Comparison of ENCODE assay signal across 8 mouse cellular contexts in the genomic region with DNA sequence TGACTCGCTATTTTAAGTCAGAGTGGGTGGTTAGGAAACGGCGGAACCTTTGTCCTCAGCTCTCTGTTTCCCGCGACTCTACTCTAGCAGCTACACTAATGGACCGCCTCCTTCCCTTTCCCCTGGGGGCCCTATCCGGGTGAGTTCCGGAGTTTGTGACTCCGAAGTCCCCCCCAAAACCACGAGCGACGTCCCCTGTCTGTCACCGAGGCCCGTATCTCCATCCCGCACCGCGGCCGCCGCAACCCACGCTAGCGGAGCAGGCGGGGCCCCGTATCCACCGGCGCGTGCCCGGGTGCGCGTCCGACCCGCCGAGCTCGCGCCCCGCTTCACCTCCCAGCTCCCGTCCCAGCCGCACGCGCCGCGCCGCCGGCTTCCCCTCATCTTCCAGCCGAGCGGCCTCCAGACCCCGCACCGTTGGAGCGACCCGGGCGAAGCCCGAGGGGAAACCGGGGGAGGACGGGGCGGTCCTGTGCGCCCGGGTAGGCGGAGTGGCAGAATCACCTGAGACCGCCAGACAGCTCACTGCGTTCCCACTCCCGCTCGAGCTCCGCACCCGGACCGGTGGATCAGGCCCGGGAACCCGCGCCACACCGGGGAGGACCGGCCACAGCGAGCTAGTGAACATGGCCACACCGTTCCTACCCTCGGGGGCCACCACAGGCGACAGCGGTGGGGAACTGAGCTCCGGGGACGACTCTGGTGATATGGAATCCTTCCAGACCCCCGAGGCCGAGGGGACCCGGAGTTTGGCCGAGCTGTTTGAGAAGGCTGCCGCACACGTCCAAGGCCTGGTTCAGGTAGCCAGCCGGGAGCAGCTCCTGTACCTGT. TPM values are rescaled to one million over a fixed set of nuclear protein-coding genes. Genes with fewer than 3 reads are reported as not detected.
DNase-seq lines count a peak whose midpoint lies in the region; ATAC-seq lines count a peak whose summit lies in the region.

Acbd6 (plus strand) TSS at position 109 of the 831 bp plus-strand sequence.

- peak within 1 kb of the TSS; percentile 65 for H3K4me3 ChIP-seq in forebrain, embryonic 11.5 days (ENCODE audit: low read depth, low read length)
- H3K4me3 ChIP-seq in heart, embryonic 16.5 days (ENCODE audit: low read length): peak within 1 kb of the TSS; percentile 79
- peak within 1 kb of the TSS; percentile 88 for H3K4me3 ChIP-seq in liver, embryonic 15.5 days (replicated peaks)
- H3K4me3 ChIP-seq in neural tube, embryonic 12.5 days: peak within 1 kb of the TSS; percentile 93

- ATAC-seq in CD4-positive, CD25-positive, alpha-beta regulatory T cell, adult 4 months: peak; percentile 86
- peak; percentile 90 for ATAC-seq in forebrain, embryonic 11.5 days (replicated peaks; ENCODE audit: low FRiP score)
- peak; percentile 85 for ATAC-seq in heart, embryonic 16.5 days (replicated peaks; ENCODE audit: extremely low read depth, insufficient read depth, low FRiP score)
- peak; percentile 82 for ATAC-seq in liver, embryonic 15.5 days (ENCODE audit: insufficient read depth)
- ATAC-seq in neural tube, embryonic 12.5 days (ENCODE audit: low FRiP score, low read depth): peak; percentile 88

- no peaks in the 10 kb centered on the region for H3K9me3 ChIP-seq in forebrain, embryonic 11.5 days (ENCODE audit: control insufficient read depth, low read length)
- no peaks in the 10 kb centered on the region for H3K9me3 ChIP-seq in heart, embryonic 16.5 days (replicated peaks; ENCODE audit: control insufficient read depth, low read length)
- H3K9me3 ChIP-seq in liver, embryonic 15.5 days (replicated peaks): no peaks in the 10 kb centered on the region
- H3K9me3 ChIP-seq in neural tube, embryonic 12.5 days: 0 out of 2 replicates have a peak, but pooled peaks cover 4% of the 10 kb centered on the region

- WGBS in forebrain, embryonic 11.5 days: under 1% methylated on average over 61 of the region's 83 CpGs
- under 1% methylated on average over 83 of the region's 83 CpGs for WGBS in heart, embryonic 16.5 days
- under 1% methylated on average over 83 of the region's 83 CpGs for WGBS in liver, embryonic 15.5 days (ENCODE audit: insufficient replicate concordance)
- under 1% methylated on average over 83 of the region's 83 CpGs for WGBS in neural tube, embryonic 12.5 days

- peak within 1 kb of the TSS; percentile 51 for H3K27ac ChIP-seq in forebrain, embryonic 11.5 days (ENCODE audit: low read depth, low read length)
- peak within 1 kb of the TSS; percentile 78 for H3K27ac ChIP-seq in heart, embryonic 16.5 days (ENCODE audit: low read length)
- peak within 1 kb of the TSS; percentile 80 for H3K27ac ChIP-seq in liver, embryonic 15.5 days (replicated peaks)
- H3K27ac ChIP-seq in neural tube, embryonic 12.5 days: peak within 1 kb of the TSS; percentile 57

- H3K4me2 ChIP-seq in forebrain, embryonic 11.5 days (ENCODE audit: low read depth, low read length, severe bottlenecking): peak within 1 kb of the TSS; percentile 49
- peak within 1 kb of the TSS; percentile 79 for H3K4me2 ChIP-seq in heart, embryonic 16.5 days (ENCODE audit: low read depth, low read length)
- peak within 1 kb of the TSS; percentile 85 for H3K4me2 ChIP-seq in liver, embryonic 15.5 days
- peak within 1 kb of the TSS; percentile 88 for H3K4me2 ChIP-seq in neural tube, embryonic 12.5 days (replicated peaks)

- H3K9ac ChIP-seq in forebrain, embryonic 11.5 days (ENCODE audit: low read length): peak within 1 kb of the TSS; percentile 85
- peak within 1 kb of the TSS; percentile 96 for H3K9ac ChIP-seq in heart, embryonic 16.5 days (ENCODE audit: low read length)
- peak within 1 kb of the TSS; percentile 85 for H3K9ac ChIP-seq in liver, embryonic 15.5 days
- H3K9ac ChIP-seq in neural tube, embryonic 12.5 days: peak within 1 kb of the TSS; percentile 90

- peak; percentile 48 for DNase-seq in c-Kit-negative CD71-positive TER-119-positive erythroid progenitor cells, embryonic 14.5 days (ENCODE audit: low read depth, low spot score)
- peak; percentile 86 for DNase-seq in forebrain, embryonic 11.5 days (ENCODE audit: low spot score)
- peak; percentile 78 to 82 for DNase-seq in kidney, postnatal 36 days
- peak; percentile 94 for DNase-seq in telencephalon, adult 2 months (ENCODE audit: low read depth, low spot score)

- H3K27me3 ChIP-seq in forebrain, embryonic 11.5 days (ENCODE audit: control insufficient read depth, insufficient read depth, low read length): no peaks in the 10 kb centered on the region
- no peaks in the 10 kb centered on the region for H3K27me3 ChIP-seq in heart, embryonic 16.5 days (ENCODE audit: control insufficient read depth, insufficient read depth, low read length)
- H3K27me3 ChIP-seq in liver, embryonic 15.5 days: no peaks in the 10 kb centered on the region
- no peaks in the 10 kb centered on the region for H3K27me3 ChIP-seq in neural tube, embryonic 12.5 days (replicated peaks)

- peaks cover 4% of the 10 kb centered on the region; the same call in 1 of the 2 replicates for H3K4me1 ChIP-seq in forebrain, embryonic 11.5 days (replicated peaks; ENCODE audit: control insufficient read depth, insufficient read depth, low read length)
- peaks cover 15% of the 10 kb centered on the region for H3K4me1 ChIP-seq in heart, embryonic 16.5 days (ENCODE audit: control insufficient read depth, insufficient read depth, low read length)
- H3K4me1 ChIP-seq in liver, embryonic 15.5 days (replicated peaks): peaks cover 43% of the 10 kb centered on the region
- H3K4me1 ChIP-seq in neural tube, embryonic 12.5 days: peaks cover 8% of the 10 kb centered on the region

- no peaks in the 10 kb centered on the region for H3K36me3 ChIP-seq in forebrain, embryonic 11.5 days (ENCODE audit: control insufficient read depth, insufficient read depth, low read length)
- H3K36me3 ChIP-seq in heart, embryonic 16.5 days (ENCODE audit: control insufficient read depth, insufficient read depth): 0 out of 2 replicates have a peak, but pooled peaks cover 2% of the 10 kb centered on the region
- H3K36me3 ChIP-seq in liver, embryonic 15.5 days (replicated peaks): no peaks in the 10 kb centered on the region
- no peaks in the 10 kb centered on the region for H3K36me3 ChIP-seq in neural tube, embryonic 12.5 days

RNA-seq across cellular contexts. Expression of gene Acbd6, which starts in this region (rescaled TPM):
- 10 to 100 TPM in 1 of 2 experiments, 1 to 10 TPM in 1; 3.2 to 13.0 TPM for polyA plus RNA-seq in CD4-positive, CD25-positive, alpha-beta regulatory T cell, adult 4 months (2017; shearing (Covaris generic))
- polyA plus RNA-seq in forebrain, embryonic 11.5 days (2014; fragmentation: Nextera tagmentation; extraction: Ambion mirVana): 80.5 and 87.8 TPM in 2 replicates
- 50.5 and 55.4 TPM in 2 replicates for polyA plus RNA-seq in heart, embryonic 16.5 days (2015; fragmentation: Nextera tagmentation; extraction: Ambion mirVana)
- 37.2 and 37.5 TPM in 2 replicates for polyA plus RNA-seq in liver, embryonic 15.5 days (2015; fragmentation: Nextera tagmentation; extraction: Ambion mirVana)
- polyA plus RNA-seq in neural tube, embryonic 12.5 days (2016; fragmentation: Nextera tagmentation; extraction: Ambion mirVana): 97.7 and 102 TPM in 2 replicates

Comparison
In these comparisons a context has a peak if more than half of its experiments do, and no peak if none do; other contexts are left out.
1. Peak in every context shown above with its lines: DNase-seq, ATAC-seq, H3K4me3 ChIP-seq and H3K27ac ChIP-seq.